Mouse (Mus musculus) brain, embryonic 14.5 days (tissue): ENCODE data around the gene Pias1. TPM values are rescaled to one million over a fixed set of nuclear protein-coding genes. Genes with fewer than 3 reads are reported as not detected.

Experiments
- DNase-seq: peaks from one replicate; pipeline ENCODE4 v3.0.0-alpha.2; 2011; ENCODE audit warnings: low read depth
- CTCF ChIP-seq: fragments of 200-500 bp; IDR thresholded peaks from 2 replicates; pipeline ENCODE4 v1.5.1; 2012; ENCODE audit warnings: inconsistent platforms, mild to moderate bottlenecking, moderate library complexity, borderline replicate concordance; ENCODE audit not compliant: insufficient read depth, insufficient read length; ENCODE audit errors: extremely low read depth
- POLR2A ChIP-seq: fragments of 200-500 bp; IDR thresholded peaks from 2 replicates; pipeline ENCODE4 v1.6.1; 2012; ENCODE audit warnings: mild to moderate bottlenecking, inconsistent platforms, borderline replicate concordance; ENCODE audit not compliant: poor library complexity, insufficient read depth, insufficient read length, severe bottlenecking; ENCODE audit errors: extremely low read depth
- polyA plus RNA-seq: library from polyadenylated mRNA; depleted of rRNA; stranded (reverse); fragments of >200 nt; gene quantifications from 2 replicates; pipeline ENCODE4 v1.2.3, GENCODE M21; 2012; rRNA removed

Pias1 gene
- 35.1 and 41.2 TPM in 2 replicates for polyA plus RNA-seq

- DNase-seq = no peak
- no peak for TF ChIP-seq POLR2A
- no peak for TF ChIP-seq CTCF
Observed at GRCm38 (mm10) chr9:62987824-62988223, at the start of gene Pias1. Gene Pias1, minus strand, starts transcription at chr9:62987924.

DNA sequence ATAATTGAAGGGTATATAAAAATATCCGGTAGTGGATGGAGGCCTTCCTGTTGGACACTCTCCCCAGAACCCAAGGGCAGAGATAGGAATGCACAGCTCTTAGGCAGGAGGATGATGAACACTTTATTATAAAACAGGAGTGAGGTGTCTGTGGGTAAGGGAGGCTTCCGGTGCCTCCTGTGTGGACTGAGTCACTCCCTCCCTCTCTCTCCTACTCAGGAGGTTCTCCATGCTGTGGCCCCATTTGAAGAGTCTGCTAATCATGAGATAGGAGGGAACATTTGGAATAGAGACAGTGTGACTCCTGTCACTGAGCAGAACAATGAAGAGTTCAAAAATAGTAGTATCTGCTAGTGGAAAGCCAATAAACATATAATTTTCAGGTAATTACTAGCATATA is 47.7 kb upstream of the Pias1 start:
- no peak for DNase-seq
- no peak for TF ChIP-seq POLR2A
- TF ChIP-seq CTCF = no peak

GRCm38 (mm10) chr9:63031011-63031782 is 43.5 kb upstream of the Pias1 start:
- DNase-seq = peak; percentile 5
- TF ChIP-seq POLR2A (no peak), CTCF (no peak)

GRCm38 (mm10) chr9:63022486-63022885 is 34.8 kb upstream of the Pias1 start:
- no peak for TF ChIP-seq CTCF
- no peak for TF ChIP-seq POLR2A
- DNase-seq = no peak

GRCm38 (mm10) chr9:63007371-63007770 is 19.6 kb upstream of the Pias1 start:
- TF ChIP-seq POLR2A (no peak), CTCF (no peak)
- DNase-seq = no peak

DNA sequence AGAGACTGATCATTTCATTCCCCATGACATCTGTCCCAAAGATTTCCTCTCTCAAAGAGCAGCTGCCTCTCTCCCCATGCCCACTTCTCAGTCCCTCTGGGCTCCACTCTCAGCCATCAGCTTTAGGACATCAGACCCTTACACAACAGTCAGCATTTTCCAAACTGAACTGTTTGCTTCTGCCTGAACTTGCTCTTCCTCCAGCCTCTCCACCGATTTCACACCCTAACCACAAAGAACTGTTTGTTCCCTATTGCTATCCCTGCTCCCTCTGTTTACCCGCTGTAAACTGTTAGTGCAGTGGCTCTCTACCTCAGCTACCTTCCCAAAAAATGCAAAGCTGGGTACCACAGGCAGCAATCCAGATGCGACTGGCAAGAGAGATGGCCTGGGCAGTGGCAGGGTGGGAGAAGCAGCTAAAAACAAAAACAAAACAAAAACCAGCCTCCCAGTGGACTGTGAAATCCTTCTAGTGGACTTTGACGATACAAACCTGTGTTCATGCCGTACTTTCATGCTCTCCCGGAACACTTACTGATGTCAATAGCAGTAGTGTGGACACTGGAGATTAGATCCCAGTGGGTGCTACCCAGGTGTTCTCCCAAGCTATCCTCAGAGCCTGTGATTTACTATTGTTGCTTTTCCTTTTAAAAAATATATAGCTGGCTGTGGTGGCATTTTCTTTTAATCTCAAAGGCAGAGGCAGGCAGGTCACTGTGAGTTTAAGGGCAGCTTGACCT is 18.5 kb upstream of the Pias1 start:
- TF ChIP-seq CTCF = no peak
- TF ChIP-seq POLR2A = no peak
- DNase-seq = no peak

DNA sequence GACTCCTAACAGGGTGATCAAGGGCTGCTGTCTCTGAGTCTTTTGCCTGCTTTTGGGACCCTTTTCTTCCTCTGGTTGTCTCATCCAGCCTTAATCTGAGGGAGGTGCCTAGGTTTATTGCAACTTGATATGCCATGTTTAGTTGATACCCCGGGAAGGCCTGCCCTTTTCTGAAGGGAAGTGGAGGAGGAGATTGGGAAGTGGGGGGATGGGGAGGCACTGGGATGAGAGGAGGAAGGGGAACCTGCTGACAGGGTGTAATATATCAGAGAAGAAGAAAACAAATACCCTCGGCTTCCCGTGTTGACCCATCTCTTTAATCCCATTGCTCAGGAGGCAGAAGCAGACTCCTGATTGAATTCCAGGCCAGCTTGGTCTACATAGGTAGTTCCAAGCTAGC is 10.8 kb upstream of the Pias1 start:
- DNase-seq = no peak
- TF ChIP-seq CTCF (no peak), POLR2A (no peak)

- no peak for DNase-seq
- TF ChIP-seq POLR2A (no peak), CTCF (no peak)
Observed at GRCm38 (mm10) chr9:62997626-62998025, 9.9 kb upstream of the Pias1 start.

- TF ChIP-seq CTCF (no peak), POLR2A (no peak)
Observed at GRCm38 (mm10) chr9:62995186-62995585, 7.5 kb upstream of the Pias1 start.

GRCm38 (mm10) chr9:62990134-62990533 is 2.4 kb upstream of the Pias1 start:
- TF ChIP-seq POLR2A (no peak), CTCF (no peak)

More at GRCm38 (mm10) chr9:62995186-62995585, 7.5 kb upstream of the Pias1 start:
- no peak for DNase-seq

DNA sequence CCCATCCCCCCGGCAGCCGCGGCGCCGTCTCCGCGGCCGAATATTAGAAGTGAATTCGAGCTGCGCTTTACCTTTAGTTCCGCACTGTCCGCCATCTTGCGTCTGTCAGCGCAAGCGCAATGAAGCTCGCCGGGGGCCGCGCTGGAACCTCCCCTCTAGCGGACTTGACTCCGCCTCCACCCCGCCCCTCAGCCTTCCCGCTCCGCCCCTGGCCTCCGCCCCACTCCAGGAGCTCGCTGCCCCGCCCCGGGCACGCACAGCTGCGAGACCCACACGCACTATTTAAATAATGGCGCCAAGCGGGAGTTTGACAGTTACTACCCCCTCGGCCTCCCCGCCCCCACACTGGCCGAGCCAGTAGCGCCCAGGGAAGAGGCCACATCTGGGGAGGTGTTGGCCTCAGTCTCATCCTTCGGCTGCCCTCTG is 6.9 kb downstream of the Pias1 start:
- DNase-seq = peak; percentile 99

More at GRCm38 (mm10) chr9:62990134-62990533, 2.4 kb upstream of the Pias1 start:
- no peak for DNase-seq

GRCm38 (mm10) chr9:62980162-62980776 is 7.5 kb downstream of the Pias1 start:
- TF ChIP-seq CTCF = no peak
- no peak for DNase-seq

More for the DNA sequence above, 6.9 kb downstream of the Pias1 start:
- no peak for TF ChIP-seq CTCF
- TF ChIP-seq POLR2A = peak; percentile 94; the same call in 1 of the 2 replicates
